Mouse (Mus musculus) thymus, postnatal 4 days (tissue): Measurements from ENCODE around the gene Cfap299.
"Not testable (repeated sequence)": the region's sequence is repeated elsewhere in the genome, so short reads cannot be mapped to it uniquely, and the experiment has no call there.

Experiments used
- DNase-seq: peaks from one replicate; pipeline ENCODE4 v3.0.0; 2021

The Cfap299 gene

DNA sequence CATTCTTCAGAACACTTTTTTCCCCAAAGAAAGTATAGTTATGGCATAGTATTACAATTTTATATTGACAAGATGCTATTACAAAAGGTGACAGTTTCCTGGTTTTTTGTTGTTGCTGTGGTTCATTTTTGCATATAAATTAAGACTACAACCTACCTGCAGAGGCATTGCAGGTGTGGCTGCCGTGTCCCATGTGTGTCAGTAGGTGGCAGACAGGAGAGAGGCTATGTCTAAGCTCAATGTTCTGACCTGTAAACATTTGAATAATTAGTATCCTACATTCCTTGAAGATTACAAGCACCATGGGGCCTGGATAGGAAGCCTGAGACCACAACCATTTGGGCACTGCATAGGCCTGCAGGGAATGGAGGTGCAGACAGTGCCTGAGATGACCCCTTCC, 212.2 kb downstream of the Cfap299 start:
- no peak for DNase-seq

DNA sequence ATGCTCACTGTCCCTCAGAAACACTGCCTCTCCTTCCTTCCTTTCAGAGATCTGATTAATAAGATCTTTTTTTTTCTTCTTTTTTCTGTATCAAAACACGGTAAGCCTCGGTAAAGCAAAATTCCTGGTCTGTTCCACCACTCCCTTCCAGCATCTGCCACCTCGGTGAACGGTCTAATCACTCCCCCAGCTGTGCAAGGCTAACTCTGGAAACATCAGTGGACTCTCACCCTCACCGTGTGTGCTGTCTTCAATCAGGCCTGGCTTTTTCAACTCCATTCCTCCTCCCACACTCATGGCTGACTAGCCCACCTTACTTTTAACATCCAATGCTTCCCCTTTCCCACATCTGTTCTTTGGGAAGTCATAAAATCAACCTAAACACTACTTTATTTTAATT, 221.2 kb downstream of the Cfap299 start:
- DNase-seq, result no peak

DNA sequence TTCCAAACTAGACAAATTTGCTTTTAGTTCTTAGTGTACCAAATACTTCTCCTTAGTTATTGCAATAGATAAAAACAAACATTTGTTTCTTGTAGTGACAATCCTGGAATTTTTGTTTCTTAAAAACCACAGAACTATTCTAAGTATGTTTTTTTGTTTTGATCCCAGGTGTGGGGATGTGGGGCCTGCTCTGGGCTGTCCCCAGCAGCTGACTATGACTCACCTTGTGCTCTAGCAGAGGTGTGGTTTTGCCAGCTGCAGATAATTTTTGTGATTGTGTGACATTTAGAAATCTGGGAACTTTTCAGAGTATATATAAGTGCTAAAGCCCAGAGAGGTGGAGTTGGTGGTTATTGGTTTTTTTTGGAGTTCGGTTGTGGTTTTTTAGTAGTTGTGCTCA, 221.8 kb downstream of the Cfap299 start:
- no peak for DNase-seq

DNA sequence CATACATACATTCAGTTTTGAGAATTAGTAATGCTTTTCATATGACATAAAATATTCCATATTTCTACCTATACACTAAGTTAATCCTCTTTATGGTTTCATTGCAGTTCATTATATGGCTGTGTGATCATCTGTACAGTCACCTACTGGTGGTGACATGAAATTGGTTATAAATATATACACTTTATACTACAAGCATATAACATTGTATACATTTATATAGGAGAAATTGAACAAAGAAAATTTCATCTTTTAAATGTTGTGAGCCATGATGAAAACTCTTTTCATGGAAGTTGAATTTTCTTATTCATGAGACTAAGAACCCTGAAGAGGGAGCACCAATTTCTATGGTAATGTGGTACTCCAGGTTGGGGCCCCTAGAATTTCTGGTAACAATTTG, 223.3 kb downstream of the Cfap299 start, which contains the start of gene Gm11111:
Gene Gm11111 (plus strand): TSS at position 301 of the 400 bp plus-strand sequence.
- DNase-seq, result no peak

DNA sequence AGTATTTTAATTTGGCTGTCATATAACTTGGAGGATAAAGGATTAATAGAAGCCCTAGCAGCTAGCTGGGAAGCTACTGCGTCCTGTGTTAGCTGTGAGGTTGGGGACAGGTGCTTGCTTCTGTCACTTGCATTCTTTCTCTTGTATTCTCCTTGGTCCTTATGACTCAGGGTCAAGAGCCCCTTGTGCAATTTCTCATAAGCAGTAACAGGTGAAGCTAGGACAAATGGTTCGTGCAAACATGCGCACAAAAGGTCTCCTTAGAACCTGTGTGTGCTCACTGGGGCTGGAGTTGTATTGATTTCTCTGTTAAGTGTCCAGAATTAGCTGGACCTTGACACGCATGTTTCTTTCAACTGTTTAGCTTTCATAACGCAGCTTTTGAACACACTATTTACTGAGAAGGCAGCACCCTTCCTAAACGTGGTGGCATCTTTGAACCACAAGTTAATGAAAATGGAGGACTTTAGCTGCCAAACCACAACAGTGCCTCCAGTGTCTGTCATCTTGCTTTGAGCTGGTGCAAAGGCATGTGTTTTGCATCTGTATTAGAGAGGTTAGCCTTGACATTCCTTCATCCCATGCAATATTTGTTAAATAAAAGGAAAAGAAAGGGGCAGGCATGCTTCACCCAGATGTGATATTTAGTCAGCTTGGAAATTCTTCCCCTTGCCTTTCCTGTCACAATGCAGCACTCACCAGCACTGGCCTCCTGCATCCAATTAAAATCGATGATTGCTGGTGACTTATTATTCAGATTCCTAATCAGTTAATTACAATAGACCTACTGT, 223.9 kb downstream of the Cfap299 start:
- DNase-seq, result no peak

DNA sequence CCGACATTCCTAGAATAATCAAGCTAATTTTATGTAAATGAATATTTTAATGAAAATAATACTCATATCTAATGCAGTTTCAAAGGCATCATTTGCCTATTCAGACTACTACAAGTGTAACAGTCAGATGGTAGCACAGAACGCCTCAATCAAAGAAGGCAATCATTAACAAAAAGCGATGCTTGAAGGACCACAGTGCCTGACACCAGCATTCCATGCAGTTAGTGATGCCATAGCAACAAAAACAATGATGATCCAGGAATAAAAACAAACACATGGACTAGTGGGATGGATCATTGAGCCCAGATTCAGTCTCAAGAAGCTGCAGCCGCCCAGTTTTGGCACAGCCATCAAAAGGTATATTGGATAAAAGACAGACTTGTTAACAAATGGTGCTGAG, 232.2 kb downstream of the Cfap299 start:
- DNase-seq, result no peak

DNA sequence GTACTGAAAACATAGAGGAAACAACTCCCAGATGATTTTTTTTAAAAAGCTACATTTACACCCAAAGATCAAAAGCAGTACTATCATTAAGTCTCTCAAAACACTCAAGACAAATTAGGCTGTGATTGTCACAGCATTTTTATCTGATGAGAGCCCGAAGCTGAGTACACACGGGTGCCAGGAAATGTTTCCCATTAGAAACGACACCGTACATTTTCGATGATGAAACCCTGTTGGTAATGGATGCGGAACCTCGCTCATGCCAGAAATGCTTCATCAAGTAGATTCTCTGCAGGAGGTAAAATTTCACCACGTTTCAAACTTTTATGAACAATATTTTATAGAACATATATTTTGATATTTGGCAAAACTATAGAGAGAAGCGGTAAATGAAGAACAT, 233.7 kb downstream of the Cfap299 start:
- DNase-seq, result no peak

DNA sequence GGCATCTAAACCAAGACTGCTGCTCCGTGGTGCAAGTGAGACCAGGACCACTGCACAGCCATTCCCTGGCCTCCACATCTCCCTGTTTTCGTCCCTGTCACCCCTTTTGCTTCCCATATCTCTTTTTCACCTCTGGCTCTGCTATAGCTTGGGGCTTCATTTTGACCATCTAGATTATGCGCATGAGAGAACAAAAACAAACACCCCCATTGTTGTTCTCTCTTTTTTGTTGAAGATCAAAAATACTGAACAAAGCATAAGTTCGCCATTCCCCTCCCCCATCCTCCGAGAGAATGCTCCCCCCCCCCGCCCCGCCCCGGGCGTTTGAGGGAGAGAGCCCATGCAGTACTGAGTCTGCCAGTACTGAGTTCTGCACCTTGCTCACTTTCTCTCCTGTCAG, 234.7 kb downstream of the Cfap299 start:
- no peak for DNase-seq

DNA sequence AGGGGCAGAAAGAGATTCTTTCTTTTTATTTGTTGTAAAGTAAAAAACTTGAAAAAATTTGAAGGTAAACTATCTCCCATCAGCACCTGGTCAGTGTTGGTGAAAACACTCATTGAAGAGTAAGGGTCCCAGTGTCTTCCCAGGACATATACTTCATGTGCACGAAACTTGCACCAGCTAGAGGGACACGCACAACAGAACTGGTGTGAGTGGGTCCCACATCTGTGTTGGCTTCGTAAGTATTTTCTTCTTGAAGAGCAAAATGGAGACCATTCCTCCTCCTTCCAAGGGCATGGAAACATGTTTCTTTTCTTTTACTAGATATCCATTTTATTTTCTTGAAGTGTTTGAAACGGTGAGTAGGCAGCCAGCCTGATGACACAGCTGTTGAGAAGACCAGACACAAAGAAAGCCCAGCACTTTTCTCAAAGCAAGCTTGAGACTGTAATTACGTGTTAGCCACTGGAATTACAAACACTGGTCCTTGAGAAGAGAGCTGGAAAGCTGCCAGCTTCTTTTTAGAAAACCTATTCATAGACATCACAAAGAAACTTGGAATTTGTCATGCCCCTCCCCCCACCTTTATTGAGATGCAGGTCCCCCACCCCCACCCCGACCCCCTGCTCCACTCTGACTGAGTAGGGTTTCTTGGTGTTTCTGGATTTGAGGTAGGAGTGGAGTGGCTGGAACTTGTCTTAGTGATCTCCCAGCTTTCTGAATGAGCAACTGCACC, 237.5 kb downstream of the Cfap299 start:
- no peak for DNase-seq

DNA sequence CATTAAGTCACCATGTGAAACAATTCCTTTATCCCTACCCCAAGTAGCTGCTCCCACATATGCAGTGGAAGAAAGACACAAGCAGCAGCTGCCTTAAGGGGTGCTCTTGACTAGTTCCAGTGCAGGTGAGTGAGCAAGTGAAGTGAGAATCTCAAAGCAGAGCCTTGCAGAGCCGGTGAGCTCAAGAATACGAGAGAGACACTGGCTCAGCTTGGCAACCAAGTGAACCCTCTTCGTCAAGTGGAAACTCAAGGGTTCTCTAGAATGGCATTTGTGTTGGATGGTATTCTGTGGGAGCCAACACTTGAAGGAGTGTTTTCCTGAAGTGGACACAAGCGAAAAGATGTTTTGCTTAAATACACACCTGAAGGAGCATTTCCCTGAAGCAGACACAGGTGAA, 239.4 kb downstream of the Cfap299 start:
- no peak for DNase-seq

DNA sequence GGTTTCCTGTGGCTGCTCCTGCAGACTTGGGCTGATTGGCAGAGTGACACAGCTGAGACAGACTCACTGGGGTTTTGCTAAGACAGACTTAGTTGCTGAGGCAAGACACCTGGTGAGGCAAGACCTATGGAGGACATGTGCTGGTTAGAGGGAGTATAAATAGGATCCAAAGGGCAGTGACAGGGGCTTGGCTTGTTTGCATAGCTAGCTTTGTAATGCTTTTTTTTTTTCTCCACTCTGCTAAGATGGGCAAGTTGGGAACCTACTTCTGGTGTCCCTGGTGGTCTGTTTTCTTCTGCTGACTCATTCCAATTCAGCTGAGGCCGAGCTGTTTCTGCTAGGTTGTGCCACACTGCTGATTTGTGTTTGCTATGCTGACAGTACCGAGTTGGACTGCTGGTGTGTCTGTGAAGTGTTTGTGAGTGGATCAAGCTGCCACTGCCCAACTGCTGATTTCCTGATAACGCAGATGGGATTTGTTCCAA, 240.0 kb downstream of the Cfap299 start:
- no peak for DNase-seq

DNA sequence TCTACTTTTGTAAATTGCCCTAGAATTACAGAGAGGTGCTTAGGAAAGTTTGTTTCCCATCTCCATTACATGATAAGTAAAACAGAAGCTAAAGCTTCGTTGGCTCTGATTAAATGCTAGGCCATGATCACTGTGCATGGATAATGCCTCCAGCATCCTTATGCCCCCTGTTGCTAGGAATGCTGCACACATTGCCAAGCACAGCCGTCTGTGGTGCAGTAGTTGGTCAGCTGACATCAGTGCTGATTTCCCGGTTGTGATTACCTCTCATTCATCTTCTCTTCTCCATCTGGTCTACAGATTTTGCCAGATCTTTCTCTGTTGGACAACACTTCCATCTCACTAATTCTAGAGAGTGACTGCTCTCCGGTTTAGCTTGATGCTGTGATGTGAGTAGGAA, 243.3 kb downstream of the Cfap299 start:
- no peak for DNase-seq

DNA sequence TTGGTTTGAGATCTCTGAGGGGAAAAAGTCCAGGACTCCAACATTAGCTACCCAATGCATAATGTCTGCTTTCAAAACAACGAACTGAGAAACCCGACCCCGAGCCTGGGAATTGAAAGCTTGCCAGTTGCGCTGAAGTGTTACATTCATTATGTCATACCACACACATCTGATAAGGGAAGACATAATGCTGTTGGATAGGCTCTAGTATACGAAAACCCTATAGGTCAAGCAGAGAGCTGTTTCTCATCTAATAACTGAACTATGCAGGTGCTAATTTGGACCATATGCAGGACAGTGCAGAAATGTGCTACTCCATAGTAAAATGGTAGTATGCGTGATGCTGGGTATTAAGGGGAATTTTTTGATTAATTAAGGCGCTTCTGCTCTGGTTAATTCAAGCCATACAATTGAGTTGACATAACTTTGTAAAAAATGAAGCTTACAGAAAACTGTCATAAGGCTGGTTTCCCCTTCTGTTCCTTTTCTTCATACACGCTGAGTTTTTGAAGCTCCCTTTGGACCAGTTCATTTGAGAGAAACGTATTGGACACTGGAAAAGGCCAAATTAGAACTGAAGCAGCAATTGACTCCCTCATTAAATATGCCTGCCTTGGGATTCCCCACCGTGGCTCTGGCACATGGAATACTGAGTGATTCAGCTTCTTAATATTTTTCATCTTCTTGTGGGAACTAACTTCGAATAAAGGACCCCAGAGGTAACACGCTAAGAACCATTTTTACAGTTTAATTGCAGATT, 245.8 kb downstream of the Cfap299 start:
- DNase-seq, result no peak

DNA sequence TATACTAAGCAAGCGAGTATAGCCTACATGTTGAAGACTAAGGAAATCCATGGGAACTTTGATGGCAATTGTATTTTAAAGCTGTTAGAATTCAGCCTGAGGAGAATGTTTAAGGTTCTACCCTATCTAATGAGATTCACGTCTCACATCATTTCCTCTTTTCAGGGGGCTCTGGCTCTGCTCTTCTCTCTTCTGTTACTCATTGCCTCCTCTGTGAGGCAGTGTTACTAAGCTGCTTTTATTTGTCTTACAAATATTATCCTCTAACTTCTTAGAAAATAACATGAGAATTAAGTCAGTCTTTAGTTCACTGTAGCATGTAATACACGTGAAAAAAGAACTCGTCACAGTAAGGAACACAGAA, 246.3 kb downstream of the Cfap299 start:
- no peak for DNase-seq

DNA sequence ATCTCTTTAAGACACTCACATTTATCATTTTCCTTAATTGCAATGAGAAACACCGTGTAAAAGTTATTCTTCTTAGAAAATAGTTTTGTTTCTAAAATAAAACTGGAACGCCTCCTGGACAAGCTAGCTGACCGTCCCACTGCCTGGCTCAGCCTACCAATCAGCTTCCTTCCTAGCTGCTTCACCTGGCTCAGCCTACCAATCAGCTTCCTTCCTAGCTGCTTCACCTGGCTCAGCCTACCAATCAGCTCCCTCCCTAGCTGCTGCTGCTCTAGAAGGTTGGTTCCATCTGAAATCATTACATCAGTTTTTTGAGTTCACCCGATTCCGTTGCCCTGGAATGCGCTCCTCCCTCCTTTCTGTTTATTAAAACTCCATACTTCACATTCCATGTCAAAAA, 247.4 kb downstream of the Cfap299 start:
- DNase-seq, result not testable (repeated sequence)

DNA sequence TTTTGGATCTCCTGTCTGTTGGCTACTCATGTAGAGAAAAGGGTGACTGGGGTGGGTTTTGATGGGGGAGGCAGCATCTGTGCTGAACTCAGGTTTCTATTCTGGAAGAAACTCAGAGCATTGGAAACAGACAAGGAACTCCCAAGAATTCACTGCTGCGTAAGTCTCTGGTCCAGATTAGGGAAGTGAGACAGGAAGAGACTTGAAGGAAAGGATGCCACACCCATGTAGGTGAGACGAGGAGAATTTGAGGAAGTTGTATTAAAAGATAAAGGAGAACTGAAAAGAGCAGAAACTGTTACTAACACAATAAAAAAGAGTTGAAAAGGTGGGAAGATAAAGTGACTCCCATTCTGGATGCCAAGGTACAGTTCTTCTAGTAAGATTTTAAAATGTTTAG, 249.3 kb downstream of the Cfap299 start:
- DNase-seq, result no peak

DNA sequence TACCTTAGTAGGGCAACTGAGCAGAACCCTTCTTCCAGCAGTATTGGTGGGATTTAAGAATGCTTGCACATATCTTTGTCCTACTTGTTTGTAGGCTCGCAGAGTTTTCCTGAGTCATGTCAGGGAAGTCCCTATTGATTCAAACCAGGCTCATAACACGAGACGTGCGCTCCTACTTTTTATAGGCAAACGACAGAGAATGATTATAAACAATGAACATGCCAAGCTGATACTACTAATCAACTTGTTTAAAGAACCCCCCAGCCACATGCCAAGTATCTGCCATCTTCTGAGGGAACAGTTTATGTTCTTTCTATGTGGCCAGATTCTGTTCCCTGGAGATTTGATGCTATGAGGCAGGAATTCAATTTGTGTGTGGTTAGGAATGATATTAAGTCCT, 251.7 kb downstream of the Cfap299 start:
- DNase-seq, result no peak

DNA sequence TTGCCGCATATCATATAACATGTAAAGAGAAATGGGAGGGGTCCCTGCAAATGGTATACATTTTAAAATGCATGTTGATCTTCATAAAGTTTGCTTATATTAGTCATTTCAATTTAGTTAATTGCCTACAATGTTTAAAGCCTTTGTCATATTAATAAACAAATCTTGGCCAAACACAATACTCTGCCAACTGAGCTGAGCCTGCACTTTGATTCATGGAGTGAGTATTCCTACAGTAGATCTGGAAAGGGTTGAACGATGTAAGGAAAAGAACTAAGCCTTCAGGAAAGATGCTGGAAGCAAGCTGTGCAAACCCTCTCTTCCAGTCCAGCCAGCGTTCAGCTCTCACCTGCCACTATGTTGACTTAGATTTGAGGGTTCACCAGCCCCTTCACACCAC, 252.9 kb downstream of the Cfap299 start:
- no peak for DNase-seq

DNA sequence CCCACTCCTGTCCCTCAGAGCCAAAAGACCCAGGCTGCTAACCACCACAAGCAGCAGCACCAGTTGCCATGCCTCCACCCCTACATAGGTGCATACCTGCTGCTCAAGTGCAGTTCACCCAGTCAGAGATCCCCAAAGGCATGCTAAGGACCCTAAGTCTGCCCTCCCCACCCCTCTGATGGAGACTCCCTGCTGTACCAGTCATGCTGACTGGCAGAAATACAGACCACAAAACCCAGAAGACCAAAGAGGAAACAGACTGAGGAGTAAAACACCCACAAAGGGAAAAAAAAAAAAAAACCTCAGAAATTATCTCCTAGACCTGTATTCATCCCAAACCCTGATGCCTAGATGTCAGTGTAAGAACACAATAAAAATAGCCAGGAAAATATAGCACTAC, 256.8 kb downstream of the Cfap299 start:
- DNase-seq, result no peak

DNA sequence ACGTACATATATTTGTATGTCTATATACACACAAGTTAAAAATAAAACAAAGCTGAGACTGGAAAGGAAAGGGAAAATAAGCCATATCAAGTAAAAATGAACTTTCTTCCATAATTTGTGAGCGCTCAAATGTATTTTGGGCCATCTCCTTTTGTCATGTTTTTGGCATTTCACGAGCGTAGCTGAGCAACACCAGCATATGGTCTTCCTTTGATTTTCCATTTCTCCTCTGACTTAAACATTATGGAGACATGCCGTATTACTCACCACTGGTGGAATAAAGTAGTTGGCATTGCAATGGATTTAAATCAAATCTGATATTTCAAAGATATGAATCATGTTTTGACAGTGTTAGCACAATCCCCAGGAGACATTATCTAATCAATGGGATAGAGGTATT, 284.4 kb downstream of the Cfap299 start:
- no peak for DNase-seq

DNA sequence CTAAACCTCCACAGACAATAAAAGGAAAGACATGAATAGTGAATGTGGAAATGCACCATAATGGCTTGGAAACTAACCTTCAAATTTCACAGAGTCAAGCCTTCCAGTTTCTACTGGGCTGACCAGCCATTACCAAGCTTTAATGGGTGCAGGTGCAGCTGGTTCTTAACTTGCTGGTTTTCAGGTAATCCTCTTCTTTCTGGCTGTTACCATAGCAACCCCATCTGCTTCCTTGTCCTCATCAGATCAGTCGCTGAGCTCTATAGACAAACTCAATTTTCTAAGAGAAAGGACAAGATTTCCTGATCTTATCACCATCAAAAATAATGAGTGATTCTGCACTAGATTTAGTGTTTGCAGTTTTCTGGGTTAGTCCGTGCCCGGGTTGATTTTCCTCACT, 287.8 kb downstream of the Cfap299 start:
- DNase-seq, result no peak

DNA sequence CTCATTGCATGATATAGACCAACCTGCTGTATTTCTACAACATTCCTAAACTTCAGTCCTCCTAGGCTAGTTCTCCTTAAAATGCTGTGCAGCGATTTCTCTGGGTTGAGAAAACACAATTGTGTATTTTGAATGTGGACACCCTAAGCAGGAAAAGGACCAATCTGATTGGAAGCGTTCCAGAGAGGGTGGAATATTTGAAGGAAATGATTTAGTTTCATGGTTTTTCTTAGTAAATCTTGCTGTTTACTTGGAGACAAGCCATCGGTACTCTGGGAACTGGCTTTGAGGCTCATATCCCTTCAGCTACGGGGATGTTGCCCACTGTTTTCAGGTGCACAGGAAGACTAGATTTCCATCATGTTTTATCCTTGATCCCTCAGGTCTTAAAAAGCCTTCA, 288.3 kb downstream of the Cfap299 start:
- DNase-seq, result no peak

DNA sequence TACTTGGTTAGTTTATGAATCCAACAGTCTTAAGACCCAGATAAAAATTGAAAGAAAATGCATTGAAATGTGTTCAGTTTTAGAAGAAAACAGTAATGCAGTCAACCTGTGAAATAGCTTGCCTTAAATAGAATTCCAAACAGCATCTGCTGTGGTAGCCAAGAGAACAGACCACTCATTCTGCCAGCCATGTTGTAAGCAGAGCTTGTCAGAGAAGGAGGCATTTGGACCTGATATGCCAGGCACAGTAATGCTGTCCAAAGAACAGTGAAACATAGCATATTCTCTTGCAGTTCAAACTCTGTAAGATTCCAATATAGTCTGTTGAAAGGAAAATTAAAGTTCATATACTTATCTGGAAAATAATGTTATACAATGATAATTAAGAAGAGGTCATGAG, 321.2 kb downstream of the Cfap299 start:
- no peak for DNase-seq

DNA sequence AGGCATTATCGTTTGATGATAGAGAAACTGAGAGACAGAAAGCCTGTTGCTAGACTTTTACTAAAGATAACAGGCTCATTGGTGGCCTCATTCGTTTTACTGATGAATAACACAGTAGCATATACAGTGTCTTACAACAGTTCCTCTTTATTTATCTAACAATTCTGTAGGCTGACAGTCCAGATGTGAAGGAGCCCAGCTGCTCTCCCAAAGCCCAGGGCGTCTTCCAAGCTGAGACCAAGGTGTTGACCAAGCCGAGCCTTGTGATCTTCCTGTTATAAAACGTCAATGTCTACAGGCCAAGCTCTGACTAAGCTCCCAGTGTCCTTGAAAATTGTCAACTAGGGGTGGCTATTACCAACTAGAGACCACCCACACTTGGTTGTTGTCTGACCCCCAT, 321.9 kb downstream of the Cfap299 start:
- no peak for DNase-seq
